In the genomic region with DNA sequence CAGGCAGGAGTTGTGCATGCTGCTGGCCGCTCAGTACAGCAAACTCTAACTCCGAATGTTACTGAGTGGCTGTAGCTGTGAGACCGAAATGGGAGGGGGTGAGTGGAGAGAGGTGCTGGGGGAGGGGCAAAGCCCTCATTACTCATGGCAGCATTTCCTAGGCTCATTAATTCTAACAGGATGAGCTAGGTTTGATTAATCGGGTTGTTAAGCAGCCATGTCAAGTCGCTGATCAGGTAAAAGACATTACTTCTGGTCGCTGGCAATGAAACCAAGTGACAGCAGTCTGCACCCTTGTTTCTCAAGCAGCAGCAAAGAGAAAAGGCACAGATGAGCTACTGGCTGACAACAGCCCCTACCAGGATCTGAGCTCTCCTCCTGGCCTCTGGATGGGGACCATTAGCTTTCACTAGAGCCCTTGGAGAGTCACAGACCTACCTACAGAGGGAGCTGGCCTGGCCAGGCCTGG, we compare ENCODE assay signal across 15 mouse cellular contexts.
A peak's percentile ranks its signal among the peaks of the same experiment; 100 is the strongest.
DNase-seq lines count a peak whose midpoint lies in the region; ATAC-seq and TF ChIP-seq lines count a peak whose summit lies in the region.
"Had no signal": no experiment of that assay in that cellular context is flagged by ENCODE, and none has a peak within 500 bp of the region (broad histone marks: within the 10 kb centered on the region; RNA-seq: fewer than 3 reads in every experiment).

No protein-coding gene starts in this region.

- H3K4me3 ChIP-seq in kidney, embryonic 14.5 days (ENCODE audit: low read length) = no peak overlapping the region
- no peak overlapping the region for H3K4me3 ChIP-seq in forebrain, embryonic 15.5 days
- no peak overlapping the region for H3K4me3 ChIP-seq in midbrain, embryonic 14.5 days (replicated peaks; ENCODE audit: low read depth, low read length)
- no peak overlapping the region for H3K4me3 ChIP-seq in liver, postnatal 0 days (ENCODE audit: low read depth, low read length)
- H3K4me3 ChIP-seq: embryonic facial prominence, embryonic 12.5 days; limb, embryonic 15.5 days; megakaryocyte, embryonic 14.5 days; stomach, embryonic 15.5 days had no signal

- H3K27me3 ChIP-seq in kidney, embryonic 14.5 days (ENCODE audit: control insufficient read depth, insufficient read depth, low read length) = no peaks in the 10 kb centered on the region
- no peaks in the 10 kb centered on the region for H3K27me3 ChIP-seq in forebrain, embryonic 15.5 days
- no peaks in the 10 kb centered on the region for H3K27me3 ChIP-seq in midbrain, embryonic 14.5 days (ENCODE audit: control insufficient read depth, insufficient read depth, low read length)
- H3K27me3 ChIP-seq in liver, postnatal 0 days (ENCODE audit: insufficient read depth, low read length) = no peaks in the 10 kb centered on the region
- H3K27me3 ChIP-seq: limb, embryonic 15.5 days; megakaryocyte, embryonic 14.5 days; stomach, embryonic 15.5 days had no signal

- H3K9ac ChIP-seq in kidney, embryonic 14.5 days (ENCODE audit: low read depth, low read length) = no peak overlapping the region
- no peak overlapping the region for H3K9ac ChIP-seq in forebrain, embryonic 15.5 days (replicated peaks)
- H3K9ac ChIP-seq in midbrain, embryonic 14.5 days (replicated peaks; ENCODE audit: low read length) = no peak overlapping the region
- H3K9ac ChIP-seq in liver, postnatal 0 days (replicated peaks) = no peak overlapping the region
- H3K9ac ChIP-seq: embryonic facial prominence, embryonic 12.5 days; limb, embryonic 15.5 days; stomach, embryonic 15.5 days had no signal

- H3K9me3 ChIP-seq in kidney, embryonic 14.5 days (ENCODE audit: control insufficient read depth, low read length) = no peaks in the 10 kb centered on the region
- no peaks in the 10 kb centered on the region for H3K9me3 ChIP-seq in forebrain, embryonic 15.5 days
- no peaks in the 10 kb centered on the region for H3K9me3 ChIP-seq in midbrain, embryonic 14.5 days (ENCODE audit: control insufficient read depth, low read length)
- no peaks in the 10 kb centered on the region for H3K9me3 ChIP-seq in liver, postnatal 0 days (ENCODE audit: low read length)
- H3K9me3 ChIP-seq: embryonic facial prominence, embryonic 12.5 days; limb, embryonic 15.5 days; megakaryocyte, embryonic 14.5 days; stomach, embryonic 15.5 days had no signal

- no peak for TF ChIP-seq POLR2A in brain, embryonic 14.5 days (IDR thresholded peaks at IDR 0.05; ENCODE audit: borderline replicate concordance, extremely low read depth, insufficient read depth, insufficient read length, poor library complexity, severe bottlenecking)

- no peak for TF ChIP-seq CTCF in brain, embryonic 14.5 days (IDR thresholded peaks at IDR 0.05; ENCODE audit: borderline replicate concordance, extremely low read depth, insufficient read depth, insufficient read length)
- no peak for TF ChIP-seq CTCF in liver, postnatal 0 days (IDR thresholded peaks at IDR 0.05; ENCODE audit: low read depth)

- H3K27ac ChIP-seq in kidney, embryonic 14.5 days (ENCODE audit: low read depth, low read length) = no peak overlapping the region
- H3K27ac ChIP-seq in forebrain, embryonic 15.5 days (replicated peaks) = peak overlapping the region; percentile 69
- no peak overlapping the region; the same call in 1 of the 2 replicates for H3K27ac ChIP-seq in midbrain, embryonic 14.5 days (replicated peaks; ENCODE audit: low read depth, low read length)
- no peak overlapping the region for H3K27ac ChIP-seq in liver, postnatal 0 days (ENCODE audit: low read depth)
- H3K27ac ChIP-seq: embryonic facial prominence, embryonic 12.5 days; limb, embryonic 15.5 days; stomach, embryonic 15.5 days had no signal

- WGBS in kidney, embryonic 14.5 days = 36% methylated on average over 6 of the region's 6 CpGs
- WGBS in forebrain, embryonic 15.5 days = 26% methylated on average over 6 of the region's 6 CpGs
- WGBS in midbrain, embryonic 14.5 days = 68% methylated on average over 6 of the region's 6 CpGs
- WGBS in liver, postnatal 0 days (ENCODE audit: insufficient replicate concordance) = 72% methylated on average over 6 of the region's 6 CpGs

- H3K4me1 ChIP-seq in kidney, embryonic 14.5 days (ENCODE audit: control insufficient read depth, insufficient read depth, low read length) = no peaks in the 10 kb centered on the region
- peaks cover 21% of the 10 kb centered on the region for H3K4me1 ChIP-seq in forebrain, embryonic 15.5 days
- peaks cover 16% of the 10 kb centered on the region for H3K4me1 ChIP-seq in midbrain, embryonic 14.5 days (ENCODE audit: control insufficient read depth, insufficient read depth, low read length)
- no peaks in the 10 kb centered on the region for H3K4me1 ChIP-seq in liver, postnatal 0 days (ENCODE audit: insufficient read depth)
- H3K4me1 ChIP-seq: embryonic facial prominence, embryonic 12.5 days; limb, embryonic 15.5 days; stomach, embryonic 15.5 days had no signal

- no peaks in the 10 kb centered on the region for H3K36me3 ChIP-seq in kidney, embryonic 14.5 days (ENCODE audit: control insufficient read depth, insufficient read depth, low read length)
- H3K36me3 ChIP-seq in forebrain, embryonic 15.5 days = no peaks in the 10 kb centered on the region
- H3K36me3 ChIP-seq in midbrain, embryonic 14.5 days (ENCODE audit: control insufficient read depth, insufficient read depth, low read length) = no peaks in the 10 kb centered on the region
- no peaks in the 10 kb centered on the region for H3K36me3 ChIP-seq in liver, postnatal 0 days (replicated peaks; ENCODE audit: insufficient read depth, low read length)
- H3K36me3 ChIP-seq: embryonic facial prominence, embryonic 12.5 days; limb, embryonic 15.5 days; stomach, embryonic 15.5 days had no signal

- no peak for TF ChIP-seq EP300 in liver, postnatal 0 days (IDR thresholded peaks at IDR 0.05; ENCODE audit: low read depth)

- H3K4me2 ChIP-seq in kidney, embryonic 14.5 days (replicated peaks; ENCODE audit: low read depth, low read length) = no peak overlapping the region
- H3K4me2 ChIP-seq in forebrain, embryonic 15.5 days (replicated peaks) = no peak overlapping the region
- H3K4me2 ChIP-seq in midbrain, embryonic 14.5 days (ENCODE audit: low read length) = no peak overlapping the region
- H3K4me2 ChIP-seq in liver, postnatal 0 days (ENCODE audit: low read depth, low read length) = no peak overlapping the region
- H3K4me2 ChIP-seq: embryonic facial prominence, embryonic 12.5 days; limb, embryonic 15.5 days; stomach, embryonic 15.5 days had no signal

- peak; percentile 90 for ATAC-seq in kidney, embryonic 14.5 days (ENCODE audit: low FRiP score, low TSS enrichment)
- peak; percentile 58 for ATAC-seq in forebrain, embryonic 15.5 days (replicated peaks)
- no peak for ATAC-seq in midbrain, embryonic 14.5 days (ENCODE audit: low FRiP score, low TSS enrichment)
- no peak for ATAC-seq in liver, postnatal 0 days

- DNase-seq in kidney, adult 18-20 months = no peak
- DNase-seq in brain, embryonic 14.5 days (ENCODE audit: low read depth) = peak; percentile 80
- DNase-seq in midbrain, embryonic 14.5 days = peak; percentile 31
- no peak for DNase-seq in yolk sac, embryonic 10.5 days (ENCODE audit: low spot score)
- DNase-seq in liver, postnatal 0 days = no peak
- DNase-seq: cerebellum, adult 2 months; heart, postnatal 14 days; kidney, adult 8-10 months; thymus, postnatal 14 days had no signal

Comparison
In these comparisons a context has a peak if more than half of its experiments do, and no peak if none do; other contexts are left out.
1. ATAC-seq: peak in kidney, embryonic 14.5 days (single experiment) and forebrain, embryonic 15.5 days (single experiment); none in midbrain, embryonic 14.5 days (single experiment) and liver, postnatal 0 days (single experiment).
2. DNase-seq: peak in brain, embryonic 14.5 days (single experiment) and midbrain, embryonic 14.5 days (single experiment); none in kidney, adult 18-20 months (single experiment), yolk sac, embryonic 10.5 days (single experiment) and liver, postnatal 0 days (single experiment).